Mouse (Mus musculus) bone marrow, adult 2 months (tissue): Measurements from ENCODE around the gene Sccpdh.

Experiments
- CTCF ChIP-seq: fragments of 200-500 bp; IDR thresholded peaks from 2 replicates; pipeline ENCODE4 v1.5.1; 2011; ENCODE audit warnings: low read length, control low read depth; ENCODE audit not compliant: control insufficient read depth, insufficient read depth
- POLR2A ChIP-seq: fragments of 200-500 bp; IDR thresholded peaks from 2 replicates; pipeline ENCODE4 v1.6.1; 2011; ENCODE audit warnings: low read depth, mild to moderate bottlenecking, control low read depth, low read length, borderline replicate concordance; ENCODE audit not compliant: control insufficient read depth

- TF ChIP-seq POLR2A (no peak), CTCF (no peak)
These were observed 3.6 kb upstream of the Sccpdh start for GRCm38 (mm10) chr1:179664309-179664930.
